Mouse (Mus musculus): ENCODE measurements around the gene Zic5.
"Not testable (repeated sequence)": the region's sequence is repeated elsewhere in the genome, so short reads cannot be mapped to it uniquely, and the experiment has no call there.

The Zic5 gene

DNA sequence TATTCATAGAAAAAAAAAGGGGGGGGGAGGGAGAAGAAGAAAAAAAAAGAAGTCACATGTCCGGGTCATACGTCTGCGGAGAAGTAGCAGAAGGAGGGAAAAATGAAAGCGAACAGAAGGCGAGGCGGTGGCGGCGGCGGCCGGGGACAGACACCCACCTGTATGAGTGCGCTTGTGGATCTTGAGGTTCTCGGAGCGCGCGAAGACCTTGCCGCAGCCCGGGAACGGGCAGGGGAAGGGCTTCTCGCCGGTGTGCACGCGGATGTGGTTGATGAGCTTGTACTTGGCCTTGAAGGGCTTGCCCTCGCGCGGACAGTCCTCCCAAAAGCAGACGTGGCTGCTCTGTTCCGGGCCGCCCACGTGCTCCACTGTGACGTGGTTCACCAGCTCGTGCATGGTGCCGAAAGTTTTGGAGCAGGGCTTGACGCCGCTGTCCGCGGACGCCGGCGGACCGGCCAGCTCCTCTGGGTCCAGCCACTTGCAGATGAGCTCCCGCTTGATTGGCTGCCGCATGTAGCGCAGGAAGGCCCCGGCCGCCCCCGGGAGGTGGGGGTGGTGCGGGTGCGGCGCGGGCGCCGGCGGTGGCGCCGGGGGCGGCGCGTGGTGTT, 1.6 kb downstream of the Zic5 start:
- DNase-seq (ENCODE audit: low read depth) = not testable (repeated sequence)

DNA sequence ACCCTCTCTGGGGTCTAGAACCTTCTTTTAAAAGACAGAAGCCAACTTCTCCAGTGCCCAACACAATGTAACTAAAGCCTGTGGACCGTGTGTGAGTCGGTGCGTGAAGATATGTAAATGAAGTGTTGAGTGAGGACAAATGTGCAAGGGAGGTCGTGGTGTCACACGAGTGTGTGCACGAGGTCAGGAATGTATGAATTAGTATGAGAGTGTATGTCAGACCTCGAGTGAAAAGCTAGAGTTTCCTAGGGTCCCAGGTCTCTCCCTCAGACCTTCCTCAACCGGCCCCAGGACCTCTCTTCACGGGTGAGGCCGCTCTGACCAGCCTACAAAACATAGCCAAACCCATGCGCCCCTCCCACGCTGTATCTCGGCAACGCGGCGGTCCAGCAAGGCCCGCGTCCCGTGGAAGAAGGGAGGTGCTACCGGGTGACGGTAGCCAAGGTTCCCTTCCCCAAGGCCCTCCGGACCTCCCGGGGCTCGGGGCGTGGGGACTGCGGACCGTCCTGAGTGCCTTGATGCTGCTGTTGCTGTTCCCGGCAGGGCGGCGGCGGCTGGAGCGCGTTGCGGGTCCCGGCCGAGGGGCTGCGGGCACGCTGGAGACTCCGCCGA, 2.3 kb downstream of the Zic5 start:
- DNase-seq (ENCODE audit: low read depth) = no peak

GRCm38 (mm10) chr14:122462689-122463079, 2.8 kb downstream of the Zic5 start:
- DNase-seq (ENCODE audit: low read depth) = no peak

GRCm38 (mm10) chr14:122461966-122462365, 3.5 kb downstream of the Zic5 start:
- no peak for DNase-seq (ENCODE audit: low read depth)

DNA sequence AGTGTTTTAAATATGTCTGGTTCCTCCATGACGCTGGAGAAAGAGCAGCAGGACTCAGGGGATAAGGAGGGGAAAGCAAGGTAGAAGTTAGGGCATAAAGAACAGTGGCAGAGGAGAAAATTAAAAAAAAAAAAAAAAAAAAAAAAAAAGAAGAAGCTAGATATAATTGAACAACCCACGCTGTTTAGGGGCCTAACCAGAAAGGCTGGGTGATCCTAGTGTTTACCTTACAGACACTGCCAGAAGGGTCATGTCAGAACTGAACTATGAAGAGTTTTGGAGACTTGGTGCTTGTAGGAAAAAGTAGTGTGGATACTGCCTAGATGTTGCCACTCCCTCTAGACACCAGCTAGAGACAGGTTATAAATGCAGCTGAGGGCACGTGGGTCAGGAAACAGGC, 4.0 kb downstream of the Zic5 start:
- no peak for DNase-seq (ENCODE audit: low read depth)

DNA sequence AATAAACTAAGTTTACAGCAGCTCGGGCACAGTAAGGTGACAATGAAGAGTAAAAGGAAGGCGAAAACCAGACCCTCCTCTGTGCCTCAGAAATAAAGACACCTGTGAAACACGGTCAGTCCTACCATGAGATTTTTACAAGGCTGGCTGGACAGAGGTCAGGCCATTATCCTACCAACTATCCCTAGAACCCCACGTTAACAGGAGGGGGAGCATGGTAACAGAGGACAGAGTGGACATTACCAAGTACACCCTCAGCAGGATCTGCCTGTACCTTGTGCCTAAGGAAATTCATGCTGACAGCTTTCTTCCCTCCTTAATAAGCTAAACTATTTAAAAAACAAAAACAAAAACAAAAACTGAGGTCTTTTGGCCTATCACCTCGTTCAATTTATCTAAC, 5.3 kb downstream of the Zic5 start:
- DNase-seq (ENCODE audit: low read depth) = no peak

DNA sequence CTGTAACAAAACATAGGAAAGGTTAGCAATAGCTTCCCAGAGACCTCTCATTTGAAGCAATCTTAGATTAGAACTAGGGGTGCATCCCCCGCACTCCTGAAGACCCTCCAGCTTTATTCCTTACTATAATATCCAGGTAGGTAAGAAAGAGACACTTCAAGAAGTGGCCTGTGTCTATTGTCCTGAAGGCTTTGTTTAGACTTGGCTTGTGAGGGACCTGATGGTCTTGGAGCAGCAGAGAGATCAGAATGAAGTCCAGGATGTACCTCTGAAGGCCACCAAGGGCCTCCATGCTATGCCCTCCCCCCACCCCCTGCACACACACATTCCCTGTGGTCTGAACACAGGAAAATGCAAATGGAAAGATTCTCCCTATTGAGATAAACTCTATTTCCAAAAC, 5.7 kb downstream of the Zic5 start:
- no peak for DNase-seq (ENCODE audit: low read depth)

DNA sequence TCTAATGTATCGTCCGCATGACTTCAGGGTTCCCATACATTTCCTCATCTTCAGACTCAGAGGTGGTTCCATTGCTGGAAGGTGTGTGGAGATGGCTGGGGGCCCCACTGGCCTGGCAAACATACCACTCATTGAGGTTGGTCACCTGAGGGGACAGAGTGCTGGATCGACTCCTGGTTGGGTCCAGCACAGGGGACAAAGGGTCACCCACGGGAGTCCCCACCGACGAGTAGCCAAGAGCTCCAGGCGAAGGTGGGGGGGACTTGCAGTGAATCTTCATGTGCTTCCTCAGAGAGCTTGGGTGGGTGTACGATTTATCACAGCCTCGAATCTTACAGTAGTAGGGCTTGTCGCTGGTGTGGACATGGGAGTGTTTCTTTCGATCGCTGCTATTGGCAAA, 6.1 kb downstream of the Zic5 start:
- not testable (repeated sequence) for DNase-seq (ENCODE audit: low read depth)

DNA sequence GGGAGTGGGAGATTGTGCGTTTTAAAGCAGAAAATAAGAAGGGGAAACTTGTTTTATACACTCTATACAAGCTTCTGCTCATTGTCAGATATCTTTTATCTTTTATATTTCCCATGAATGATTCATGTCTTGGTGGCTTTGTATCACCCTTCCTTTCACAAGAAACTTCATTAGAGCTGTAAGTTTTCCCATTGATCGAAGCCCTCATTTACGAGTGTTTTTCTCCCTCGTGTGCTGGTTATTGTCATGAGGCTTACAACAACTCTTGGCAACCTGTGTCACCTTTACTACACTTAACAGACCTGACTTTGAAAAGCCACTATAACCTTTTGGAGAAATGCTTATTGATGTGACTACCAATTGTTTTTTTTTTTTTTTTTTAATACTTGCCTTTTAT, 9.9 kb downstream of the Zic5 start:
- DNase-seq (ENCODE audit: low read depth) = no peak

- no peak for DNase-seq (ENCODE audit: low read depth)
Measured at GRCm38 (mm10) chr14:122454901-122455561, 10.4 kb downstream of the Zic5 start.

DNA sequence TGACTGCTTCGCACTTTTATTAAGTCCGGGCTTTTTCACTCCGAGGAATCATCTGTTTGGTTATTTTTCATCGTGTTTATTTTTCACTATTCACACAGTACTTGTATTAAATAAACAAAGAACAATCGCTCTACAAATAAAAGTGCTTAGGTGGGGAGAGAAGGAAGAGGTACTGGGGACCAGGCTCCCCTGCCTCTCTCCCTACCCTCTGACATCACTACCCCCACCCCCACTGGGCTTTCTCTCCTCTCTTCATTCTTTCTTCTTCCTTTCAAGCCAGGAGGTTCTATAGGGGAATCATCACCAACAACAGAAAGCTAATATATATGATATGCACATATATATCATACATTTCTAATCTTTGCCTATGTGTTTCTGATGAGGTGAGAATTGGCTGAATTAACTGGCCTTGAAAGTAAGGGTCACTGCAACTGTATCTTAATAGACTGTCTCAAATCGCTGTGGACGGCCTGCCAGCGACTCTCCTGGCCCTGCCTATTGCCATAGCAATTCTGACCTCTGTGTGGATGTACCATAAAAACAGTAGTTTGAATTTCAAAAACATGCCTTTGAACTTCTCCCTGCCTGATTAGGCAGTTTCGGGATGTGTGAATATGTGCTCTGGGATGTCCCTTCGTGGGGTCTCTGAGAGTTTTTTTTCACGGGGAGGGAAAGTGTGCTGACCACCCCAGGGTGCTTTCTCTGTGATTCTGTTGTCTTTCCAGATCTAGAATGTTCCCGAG, 11.3 kb downstream of the Zic5 start:
- no peak for DNase-seq (ENCODE audit: low read depth)

DNA sequence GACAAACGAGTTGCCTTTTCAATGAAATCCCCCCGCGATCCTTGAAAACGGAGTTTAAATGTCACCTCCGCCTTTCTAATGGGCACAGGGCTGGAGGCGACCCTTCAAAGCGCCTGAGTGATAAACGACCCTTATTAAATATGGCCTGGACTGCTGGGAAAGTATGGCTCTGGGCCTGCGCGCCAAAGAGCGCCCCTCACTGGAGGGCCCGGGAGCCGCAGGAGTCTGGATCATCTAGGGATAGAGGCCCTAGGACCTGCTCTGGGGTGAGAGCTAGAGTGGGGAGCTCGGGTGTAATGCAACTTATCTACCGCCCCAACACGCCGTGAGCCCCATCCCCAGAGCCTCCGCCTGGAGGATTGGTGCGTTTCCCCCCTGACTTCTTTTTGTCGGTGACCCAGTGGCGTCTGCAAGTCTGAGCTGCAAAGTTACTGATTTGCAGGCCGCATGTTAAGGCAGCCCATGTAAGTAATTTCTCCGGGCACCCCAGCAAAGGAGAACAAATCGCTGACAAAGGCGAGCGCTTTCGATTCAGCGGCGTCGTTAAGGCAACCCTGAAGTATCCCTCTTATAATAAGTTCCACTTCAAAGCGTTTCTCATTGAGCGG, 12.0 kb downstream of the Zic5 start:
- DNase-seq (ENCODE audit: low read depth) = no peak

DNA sequence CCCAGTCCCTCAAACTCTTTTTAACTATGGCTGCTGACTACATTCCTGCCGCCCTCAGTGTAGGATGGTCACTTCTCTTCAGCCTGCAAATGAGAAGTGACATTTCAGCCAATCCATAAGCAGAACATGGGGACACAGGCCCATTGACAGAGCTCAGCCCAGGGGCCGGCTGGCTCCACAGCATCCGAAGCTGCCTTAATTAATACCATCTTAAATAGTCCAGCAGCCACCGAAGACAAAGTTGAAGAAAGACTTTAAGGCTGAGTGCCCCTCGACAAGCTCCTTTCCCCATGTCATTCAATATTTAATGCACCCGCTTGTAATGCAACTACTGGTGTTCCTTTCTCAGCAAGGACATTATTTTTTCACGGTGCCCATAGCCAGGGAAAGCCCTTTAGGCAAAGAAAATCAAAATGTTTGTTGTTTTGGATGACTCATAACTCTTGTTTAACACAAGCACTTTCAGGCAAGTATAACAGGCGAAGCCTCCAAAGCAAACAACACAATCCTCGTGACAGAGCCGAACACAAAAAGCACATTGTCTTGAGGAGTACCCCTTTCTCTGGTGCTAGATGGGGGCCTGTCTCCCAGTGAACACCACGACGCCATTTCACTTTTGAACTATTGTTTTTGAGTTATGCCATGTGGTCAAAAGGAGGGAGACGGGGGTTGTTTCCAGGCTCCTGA, 12.6 kb downstream of the Zic5 start:
- DNase-seq (ENCODE audit: low read depth) = no peak

DNA sequence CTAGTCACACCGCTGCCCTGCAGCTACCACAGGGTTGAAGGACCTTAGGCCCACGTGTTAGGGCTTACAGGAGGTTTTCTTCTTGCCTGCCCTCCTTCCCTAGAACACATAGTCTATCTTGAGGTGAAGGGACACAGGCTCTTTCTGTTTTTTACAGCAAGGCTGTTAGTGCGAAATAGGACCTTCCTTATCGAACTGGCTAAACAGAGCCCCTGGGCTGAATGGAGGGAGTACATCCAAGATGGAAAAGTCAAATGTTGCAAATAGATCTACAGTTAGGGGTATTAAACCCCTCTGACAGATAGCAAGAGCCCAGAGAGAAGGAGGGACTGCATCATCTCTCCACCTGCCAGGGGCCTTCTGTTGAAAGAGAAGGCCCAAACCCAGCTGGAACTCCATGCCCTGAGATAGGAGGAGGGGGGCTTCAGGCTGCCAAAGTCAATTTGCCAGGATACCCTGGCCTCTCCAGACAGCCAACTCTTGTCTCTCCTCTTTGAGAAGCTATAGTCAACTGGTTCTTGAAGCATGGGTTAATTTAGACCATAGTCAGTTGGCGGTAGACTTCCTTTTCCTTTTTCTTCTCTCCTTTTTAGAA, 13.8 kb downstream of the Zic5 start:
- no peak for DNase-seq (ENCODE audit: low read depth)

DNA sequence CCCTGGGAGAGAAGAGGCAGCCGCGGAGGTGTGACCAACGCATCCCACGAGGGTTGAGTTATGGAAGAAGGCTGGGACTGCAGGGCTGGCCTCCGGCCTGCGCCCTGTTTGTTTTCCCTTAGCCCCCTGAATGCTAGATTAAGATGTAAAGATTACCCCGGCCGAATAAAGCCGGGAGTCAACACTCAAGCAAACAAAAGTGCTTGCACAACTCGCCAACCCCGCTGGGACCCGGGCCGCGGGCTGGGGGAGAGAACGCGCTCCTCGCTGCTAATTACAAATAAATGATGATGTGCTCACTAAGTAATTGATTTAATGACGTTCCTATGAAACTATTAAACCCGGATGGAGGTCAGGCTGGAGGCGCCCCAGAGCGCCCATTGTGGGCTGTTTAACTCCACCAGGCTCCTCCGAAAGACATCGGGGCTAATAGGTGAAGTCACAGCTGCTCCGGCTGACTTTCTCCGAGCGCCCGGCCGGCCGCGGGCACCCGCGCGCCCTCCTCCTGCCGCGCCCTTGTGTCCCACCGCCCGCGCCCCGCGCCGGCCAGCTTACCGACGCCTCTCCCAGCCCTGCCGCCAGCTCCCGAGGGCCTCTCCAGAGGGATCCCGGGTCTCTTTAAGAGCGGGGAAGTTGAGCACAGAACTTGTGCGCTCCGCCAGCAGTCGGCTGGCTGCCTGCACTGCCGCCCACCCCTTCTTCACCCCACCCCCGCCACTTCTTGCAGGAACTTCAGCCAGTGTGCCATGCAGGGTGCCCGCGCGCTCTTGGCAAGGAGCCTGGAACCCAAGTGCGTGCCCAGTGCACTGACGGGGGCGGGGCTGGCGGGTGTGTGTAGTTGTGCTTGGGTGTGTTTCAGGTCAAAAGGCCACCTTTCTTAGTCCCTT, 14.7 kb downstream of the Zic5 start, which contains the start of gene Gm5089:
Gene Gm5089, minus strand, starts transcription at position 620 of the 887 bp plus-strand sequence.
- no peak for DNase-seq (ENCODE audit: low read depth)

GRCm38 (mm10) chr14:122449601-122450495, 15.6 kb downstream of the Zic5 start:
- DNase-seq (ENCODE audit: low read depth) = no peak

DNA sequence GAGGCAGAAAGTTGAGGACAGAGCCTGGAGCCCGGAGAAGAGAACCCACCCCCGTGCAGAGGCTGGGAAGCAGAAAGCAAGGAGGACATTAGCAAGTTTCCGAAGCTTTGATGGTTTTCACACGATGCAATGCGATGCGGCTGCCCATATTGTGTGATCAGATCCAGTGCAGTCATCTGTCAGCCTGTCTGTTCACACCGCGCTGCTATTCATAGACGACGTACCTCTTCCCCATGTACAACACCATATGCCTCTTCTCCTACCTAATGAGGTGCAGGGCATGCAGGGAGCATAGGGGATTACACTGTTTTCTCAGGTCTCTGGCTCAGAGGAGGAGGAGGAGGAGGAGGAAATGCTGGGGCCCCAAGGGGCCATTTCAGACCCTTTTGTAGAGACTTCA, 28.6 kb downstream of the Zic5 start:
- DNase-seq (ENCODE audit: low read depth) = no peak

- DNase-seq (ENCODE audit: low read depth) = no peak
Measured at GRCm38 (mm10) chr14:122434039-122434438, 31.4 kb downstream of the Zic5 start.

DNA sequence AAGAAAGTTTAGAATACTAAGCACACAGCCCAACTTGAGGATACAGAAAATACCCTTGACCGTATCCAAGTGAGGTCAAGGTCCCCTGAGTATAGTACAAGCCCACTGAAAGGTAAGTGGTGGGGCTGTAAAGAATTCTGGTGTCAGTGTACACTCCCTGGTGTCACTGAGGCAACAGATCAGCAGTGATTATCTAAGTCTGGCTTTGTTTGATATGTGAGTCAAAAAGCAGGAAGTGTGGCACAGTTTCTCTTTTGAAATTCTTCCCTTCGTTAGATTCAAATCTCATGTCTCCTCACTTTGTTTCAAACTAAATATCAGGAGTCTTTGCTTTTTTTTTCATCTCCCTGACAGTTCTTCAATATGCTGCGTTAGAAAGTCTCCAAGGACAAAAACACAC, 32.9 kb downstream of the Zic5 start:
- no peak for DNase-seq (ENCODE audit: low read depth)

Data from fibroblast of lung, adult 2 months (primary cell).